Mouse (Mus musculus) hindbrain, embryonic 13.5 days (tissue): ENCODE measurements around the gene Ppp1r9a. TPM values are rescaled to one million over a fixed set of nuclear protein-coding genes. Genes with fewer than 3 reads are reported as not detected.
A peak's percentile ranks its signal among the peaks of the same experiment; 100 is the strongest.

Source experiments
- ATAC-seq: fragments of 200-750 bp; cut with Nextera tagmentation; 2 replicates; pipeline ENCODE4 v1.8.0; 2017; ENCODE audit warnings: moderate TSS enrichment; ENCODE audit not compliant: low FRiP score
- H3K27ac ChIP-seq: fragments of 300-500 bp; sonication (generic); 2 replicates; pipeline ENCODE4 v1.5.1; 2015; ENCODE audit warnings: inconsistent platforms, mild to moderate bottlenecking, moderate library complexity
- H3K27me3 ChIP-seq: fragments of 300-500 bp; sonication (generic); 2 replicates; pipeline ENCODE4 v1.6.1; 2015; ENCODE audit warnings: mild to moderate bottlenecking, inconsistent platforms
- H3K36me3 ChIP-seq: fragments of 300-500 bp; sonication (generic); 2 replicates; pipeline ENCODE4 v1.6.1; 2015; ENCODE audit warnings: mild to moderate bottlenecking, inconsistent platforms
- H3K4me1 ChIP-seq: fragments of 300-500 bp; sonication (generic); replicated peaks from 2 replicates; pipeline ENCODE4 v1.6.1; 2015; ENCODE audit warnings: inconsistent platforms
- H3K4me2 ChIP-seq: fragments of 300-500 bp; sonication (generic); 2 replicates; pipeline ENCODE4 v1.6.1; 2015; ENCODE audit warnings: inconsistent platforms, mild to moderate bottlenecking, moderate library complexity
- H3K4me3 ChIP-seq: fragments of 300-500 bp; sonication (generic); 2 replicates; pipeline ENCODE4 v1.5.1; 2015; ENCODE audit warnings: mild to moderate bottlenecking, inconsistent platforms
- H3K9ac ChIP-seq: fragments of 300-500 bp; sonication (generic); 2 replicates; pipeline ENCODE4 v1.6.1; 2015; ENCODE audit warnings: mild to moderate bottlenecking, inconsistent platforms
- H3K9me3 ChIP-seq: fragments of 300-500 bp; sonication (generic); 2 replicates; pipeline ENCODE4 v1.6.1; 2016; ENCODE audit warnings: inconsistent platforms
- WGBS: fragments of 180-500 bp; shearing (Covaris S2); methylation state at CpG from one replicate; pipeline ENCODE4 v1.1.7; 2015; 5-methylcytosine and 5-hydroxymethylcytosine counted together
- polyA plus RNA-seq: library from polyadenylated mRNA; unstranded; fragments of >200 nt; fragmentation: Nextera tagmentation; extraction: Ambion mirVana; gene quantifications from 2 replicates; pipeline ENCODE4 v1.2.1, GENCODE M21; 2015

Ppp1r9a gene
- polyA plus RNA-seq, 1 experiment from 2014 or later: 42.0 TPM

DNA sequence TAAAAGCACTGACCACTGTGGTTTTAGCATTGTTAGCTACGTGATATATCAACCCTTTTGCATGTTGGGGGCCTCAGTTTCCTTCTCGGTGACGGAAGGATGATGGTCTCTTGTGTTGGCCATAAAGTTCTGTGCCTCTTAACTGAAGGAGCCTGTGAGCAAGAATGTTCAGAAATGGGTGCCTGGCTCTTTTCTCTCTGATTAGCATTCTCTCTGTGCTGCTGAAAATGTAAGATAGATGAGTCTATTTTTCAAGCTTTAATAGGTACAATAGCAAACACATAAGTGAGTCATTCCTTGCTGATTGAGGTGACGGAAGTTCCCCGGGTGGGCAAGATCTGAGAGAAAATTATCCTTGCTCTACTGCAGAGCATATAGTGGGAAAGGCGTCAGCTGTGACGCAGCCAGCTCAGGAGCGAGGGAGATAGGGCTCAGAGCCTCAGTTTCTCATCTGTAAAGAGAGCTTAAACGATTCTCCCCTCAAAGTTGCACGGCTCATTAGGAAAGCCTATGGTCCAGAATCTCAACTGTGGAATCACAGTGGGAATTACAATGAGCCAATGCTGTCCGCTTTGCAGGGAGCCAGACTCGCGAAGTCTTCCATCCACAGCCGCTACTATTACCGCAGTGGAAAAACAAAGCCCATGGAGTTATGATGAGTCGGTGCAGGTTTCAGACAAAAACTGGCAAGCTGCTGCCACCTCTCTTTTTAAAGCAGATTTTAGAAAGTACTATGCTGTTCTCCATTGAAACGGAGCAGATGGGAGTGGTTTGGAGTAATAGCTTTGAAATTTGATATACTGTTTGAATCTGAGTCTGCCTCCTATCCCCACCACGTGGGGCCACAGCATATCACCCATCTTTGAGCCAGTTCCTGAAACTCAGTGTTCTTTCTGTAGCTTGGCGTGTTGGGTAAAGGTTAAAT is 275.5 kb downstream of the Ppp1r9a start:
- no peaks in the 10 kb centered on the region for H3K27me3 ChIP-seq
- H3K9ac ChIP-seq: peak overlapping the region; percentile 6; the same call in 1 of the 2 replicates
- H3K9me3 ChIP-seq: no peaks in the 10 kb centered on the region
- H3K4me1 ChIP-seq: peaks cover 9% of the 10 kb centered on the region
- peak overlapping the region; percentile 24 for H3K4me3 ChIP-seq
- ATAC-seq: peak; percentile 86
- peak overlapping the region; percentile 52 for H3K4me2 ChIP-seq
- H3K36me3 ChIP-seq: no peaks in the 10 kb centered on the region
- 31% methylated on average over 19 of the region's 19 CpGs for WGBS
- H3K27ac ChIP-seq: peak overlapping the region; percentile 64

DNA sequence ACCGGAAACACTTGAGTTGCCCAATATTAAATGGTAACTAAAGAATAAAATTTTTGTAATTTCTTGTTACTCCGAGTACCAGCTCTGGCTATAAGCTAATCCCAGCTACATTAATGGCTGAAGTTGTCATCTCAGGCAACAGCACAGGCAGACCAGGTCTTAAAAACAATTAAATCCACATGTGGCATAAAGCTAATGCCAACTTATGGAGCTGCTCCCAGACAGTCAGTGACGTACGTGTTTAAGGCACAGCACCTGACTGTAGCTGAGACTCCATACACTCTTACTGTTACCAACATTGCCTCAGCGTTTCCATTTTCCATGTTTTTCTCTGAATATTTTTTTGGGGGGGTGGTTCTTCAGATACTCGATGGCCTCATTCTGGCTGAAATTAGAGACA is 276.5 kb downstream of the Ppp1r9a start:
- Histone ChIP-seq H3K27ac (no peak overlapping the region), H3K4me1 (peaks cover 9% of the 10 kb centered on the region), H3K4me3 (no peak overlapping the region), H3K9ac (no peak overlapping the region), H3K9me3 (no peaks in the 10 kb centered on the region), H3K27me3 (no peaks in the 10 kb centered on the region), H3K36me3 (no peaks in the 10 kb centered on the region), H3K4me2 (no peak overlapping the region)
- no peak for ATAC-seq
- 89% methylated on average over 6 of the region's 6 CpGs for WGBS

DNA sequence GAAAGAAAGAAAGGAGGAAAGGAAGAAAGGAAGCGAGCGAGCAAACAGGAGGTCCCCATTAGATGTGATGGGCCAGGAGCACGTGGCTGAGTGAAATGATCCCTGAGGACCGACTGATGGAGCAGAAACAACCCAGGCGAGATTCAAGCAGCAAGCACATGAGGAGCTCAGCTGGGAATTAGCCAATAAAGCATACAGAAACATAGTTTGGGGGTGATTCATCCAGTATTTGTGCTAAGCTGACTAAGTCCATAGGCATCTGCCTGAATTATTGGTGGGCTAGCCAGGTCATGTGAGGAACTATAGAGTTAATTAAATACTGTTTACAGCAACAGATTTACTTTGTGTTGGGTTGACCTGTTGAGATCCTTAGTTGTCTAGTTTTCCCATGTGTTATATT is 277.9 kb downstream of the Ppp1r9a start:
- Histone ChIP-seq H3K4me1 (peaks cover 9% of the 10 kb centered on the region), H3K4me2 (no peak overlapping the region), H3K27ac (no peak overlapping the region), H3K9me3 (no peaks in the 10 kb centered on the region), H3K9ac (no peak overlapping the region), H3K27me3 (no peaks in the 10 kb centered on the region), H3K4me3 (no peak overlapping the region), H3K36me3 (no peaks in the 10 kb centered on the region)
- WGBS: 85% methylated on average over 5 of the region's 5 CpGs
- ATAC-seq: no peak

DNA sequence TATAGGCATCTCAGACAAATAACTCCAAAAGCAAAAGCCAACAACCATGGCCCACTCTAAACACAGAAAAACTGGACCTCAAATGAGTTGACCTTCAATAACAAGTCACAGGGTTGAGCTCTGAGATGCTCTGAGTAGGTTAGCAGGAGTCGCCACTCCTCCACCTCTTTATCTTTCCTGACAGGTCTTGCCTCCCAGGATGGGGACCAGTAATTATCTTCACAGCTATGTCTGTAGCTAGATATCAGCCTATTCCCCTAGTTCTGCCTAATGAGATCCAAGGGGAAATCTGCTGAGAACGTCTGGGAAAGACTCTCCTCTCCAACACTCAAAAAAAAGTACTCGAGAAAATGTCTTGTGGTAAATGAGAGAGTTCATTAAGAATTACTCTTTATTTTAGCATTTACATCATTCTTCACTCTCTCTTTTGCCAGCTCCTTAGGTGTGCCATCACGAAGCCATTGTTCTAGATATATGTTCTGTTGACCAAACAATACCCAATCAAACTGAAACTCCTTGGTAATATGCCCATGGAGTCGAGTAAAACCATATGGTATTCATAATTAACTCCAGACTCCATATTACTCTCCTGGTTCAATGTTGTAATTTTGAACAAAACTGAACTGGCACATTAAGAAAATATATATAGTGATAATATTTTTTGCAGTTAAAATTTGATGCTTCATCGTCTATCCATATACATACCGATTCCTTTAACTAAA is 283.7 kb downstream of the Ppp1r9a start:
- Histone ChIP-seq H3K27me3 (no peaks in the 10 kb centered on the region), H3K36me3 (no peaks in the 10 kb centered on the region), H3K9ac (no peak overlapping the region), H3K4me2 (no peak overlapping the region), H3K27ac (no peak overlapping the region), H3K9me3 (no peaks in the 10 kb centered on the region), H3K4me3 (no peak overlapping the region), H3K4me1 (no peaks in the 10 kb centered on the region)
- ATAC-seq: no peak
- WGBS: 77% methylated on average over 7 of the region's 7 CpGs

DNA sequence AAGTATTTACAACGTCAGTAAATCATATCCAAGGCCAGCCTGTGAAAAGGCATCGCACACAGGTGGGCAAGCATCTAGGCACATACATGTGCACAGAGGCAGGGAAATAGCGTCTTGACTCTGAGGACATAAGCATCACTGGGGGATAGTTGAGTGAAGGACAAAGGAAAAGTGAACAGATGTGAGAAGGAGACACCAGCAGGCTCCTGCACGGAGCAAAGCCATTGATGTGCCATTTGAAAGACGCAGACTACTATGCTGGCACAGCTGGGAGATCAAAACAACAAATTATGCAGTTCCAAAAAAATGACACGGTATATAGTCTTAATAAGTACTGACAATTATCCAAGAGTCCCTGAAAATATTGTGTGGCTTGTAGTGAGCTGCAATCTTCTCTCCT is 284.9 kb downstream of the Ppp1r9a start:
- ATAC-seq: no peak

DNA sequence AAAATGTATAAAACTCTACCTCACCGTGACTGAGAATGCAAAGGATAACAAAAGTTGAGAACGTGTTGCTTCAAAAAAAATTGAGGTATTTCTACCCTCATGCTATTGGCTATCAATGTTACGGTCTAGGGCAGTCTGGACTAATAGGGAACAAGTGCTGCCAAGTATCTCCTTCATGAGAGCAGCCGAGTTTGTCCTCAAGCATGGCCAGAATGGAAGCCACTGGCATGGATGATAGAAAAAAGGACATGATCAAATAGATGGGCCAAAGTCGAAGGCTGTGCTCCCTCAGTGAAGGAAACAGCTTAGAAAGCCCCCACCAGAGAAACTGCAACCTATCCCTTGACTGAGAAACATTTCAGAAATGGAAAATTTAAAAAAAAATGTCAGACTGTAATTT is 285.3 kb downstream of the Ppp1r9a start:
- no peaks in the 10 kb centered on the region for H3K36me3 ChIP-seq
- H3K9me3 ChIP-seq: no peaks in the 10 kb centered on the region
- H3K27me3 ChIP-seq: no peaks in the 10 kb centered on the region
- no peak overlapping the region for H3K27ac ChIP-seq
- no peaks in the 10 kb centered on the region for H3K4me1 ChIP-seq
- H3K4me2 ChIP-seq: no peak overlapping the region
- H3K9ac ChIP-seq: no peak overlapping the region
- no peak overlapping the region for H3K4me3 ChIP-seq
- ATAC-seq: no peak
- 85% methylated on average over 5 of the region's 5 CpGs for WGBS

More for the DNA sequence above, 284.9 kb downstream of the Ppp1r9a start:
- no peaks in the 10 kb centered on the region for H3K4me1 ChIP-seq
- no peak overlapping the region for H3K4me2 ChIP-seq
- no peaks in the 10 kb centered on the region for H3K27me3 ChIP-seq
- no peaks in the 10 kb centered on the region for H3K9me3 ChIP-seq
- no peaks in the 10 kb centered on the region for H3K36me3 ChIP-seq
- WGBS: 75% methylated on average over 6 of the region's 6 CpGs
- H3K27ac ChIP-seq: no peak overlapping the region
- no peak overlapping the region for H3K4me3 ChIP-seq
- H3K9ac ChIP-seq: no peak overlapping the region

DNA sequence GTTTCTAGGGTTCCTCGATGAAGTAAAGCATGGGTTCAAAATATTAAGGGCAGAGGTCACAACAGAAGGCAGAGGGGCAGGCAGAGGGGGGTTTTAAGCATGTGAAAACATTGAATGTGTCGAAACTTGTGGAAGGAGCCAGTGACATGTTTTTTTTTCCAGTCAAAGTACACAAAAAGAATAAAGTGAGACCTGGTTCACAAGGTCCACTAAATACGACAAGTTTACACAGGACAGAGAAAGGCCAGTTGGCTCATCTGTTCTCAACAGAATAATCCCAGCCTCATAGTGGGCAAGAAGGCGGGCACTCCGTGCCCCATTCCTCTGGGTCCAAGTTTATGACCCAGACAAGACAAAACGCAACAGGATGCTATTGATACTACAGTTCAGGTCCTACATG is 286.2 kb downstream of the Ppp1r9a start:
- Histone ChIP-seq H3K9me3 (no peaks in the 10 kb centered on the region), H3K4me1 (no peaks in the 10 kb centered on the region), H3K4me2 (no peak overlapping the region), H3K9ac (no peak overlapping the region), H3K27ac (no peak overlapping the region), H3K4me3 (no peak overlapping the region), H3K36me3 (no peaks in the 10 kb centered on the region), H3K27me3 (no peaks in the 10 kb centered on the region)
- 72% methylated on average over 6 of the region's 6 CpGs for WGBS
- no peak for ATAC-seq

DNA sequence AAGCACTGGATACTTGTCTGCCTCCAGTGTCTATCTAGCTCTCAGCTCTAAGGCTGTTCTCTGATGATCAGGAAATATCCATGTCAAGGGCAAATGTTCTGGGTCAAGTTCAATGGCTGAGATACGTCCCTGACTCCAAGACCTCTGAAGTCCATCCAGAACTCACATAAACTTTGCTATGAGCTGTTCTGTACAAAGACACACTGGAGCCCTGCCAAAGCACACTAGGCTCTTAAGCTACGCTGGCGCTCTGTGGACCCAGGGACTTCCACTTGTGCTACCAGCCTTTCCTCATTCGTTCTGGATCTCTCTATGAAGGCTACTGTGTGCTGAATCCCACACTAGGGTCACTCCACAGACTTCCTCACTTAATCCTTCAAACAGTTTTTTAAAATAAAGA is 286.8 kb downstream of the Ppp1r9a start:
- H3K27me3 ChIP-seq: no peaks in the 10 kb centered on the region
- H3K4me3 ChIP-seq: no peak overlapping the region
- 78% methylated on average over 4 of the region's 4 CpGs for WGBS

DNA sequence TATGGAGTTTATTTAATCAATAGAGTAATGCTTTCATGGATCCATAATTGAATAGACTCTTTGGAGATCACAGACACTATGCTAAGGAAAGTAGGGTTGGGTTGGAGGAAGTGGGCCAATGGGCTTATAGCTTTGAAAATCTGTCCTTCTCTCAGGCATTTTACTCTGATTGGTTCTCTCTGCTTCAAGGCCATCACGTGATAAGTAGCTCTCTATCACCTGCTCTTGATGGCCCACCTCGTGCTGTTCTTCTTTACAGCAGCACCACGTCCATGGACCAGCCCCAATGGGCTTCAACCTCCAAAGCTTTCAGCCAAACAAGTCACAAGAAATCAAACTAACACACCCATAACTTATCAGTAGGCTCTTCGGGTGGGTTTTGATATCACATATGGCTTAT is 288.0 kb downstream of the Ppp1r9a start:
- Histone ChIP-seq H3K9me3 (no peaks in the 10 kb centered on the region), H3K27ac (no peak overlapping the region), H3K4me1 (no peaks in the 10 kb centered on the region), H3K27me3 (no peaks in the 10 kb centered on the region), H3K4me3 (no peak overlapping the region), H3K9ac (no peak overlapping the region), H3K36me3 (no peaks in the 10 kb centered on the region), H3K4me2 (no peak overlapping the region)
- ATAC-seq: no peak
- 89% methylated on average over 4 of the region's 4 CpGs for WGBS

More for the DNA sequence above, 286.8 kb downstream of the Ppp1r9a start:
- ATAC-seq: no peak
- no peaks in the 10 kb centered on the region for H3K4me1 ChIP-seq
- no peaks in the 10 kb centered on the region for H3K9me3 ChIP-seq
- no peak overlapping the region for H3K27ac ChIP-seq
- H3K4me2 ChIP-seq: no peak overlapping the region
- no peaks in the 10 kb centered on the region for H3K36me3 ChIP-seq
- no peak overlapping the region for H3K9ac ChIP-seq

DNA sequence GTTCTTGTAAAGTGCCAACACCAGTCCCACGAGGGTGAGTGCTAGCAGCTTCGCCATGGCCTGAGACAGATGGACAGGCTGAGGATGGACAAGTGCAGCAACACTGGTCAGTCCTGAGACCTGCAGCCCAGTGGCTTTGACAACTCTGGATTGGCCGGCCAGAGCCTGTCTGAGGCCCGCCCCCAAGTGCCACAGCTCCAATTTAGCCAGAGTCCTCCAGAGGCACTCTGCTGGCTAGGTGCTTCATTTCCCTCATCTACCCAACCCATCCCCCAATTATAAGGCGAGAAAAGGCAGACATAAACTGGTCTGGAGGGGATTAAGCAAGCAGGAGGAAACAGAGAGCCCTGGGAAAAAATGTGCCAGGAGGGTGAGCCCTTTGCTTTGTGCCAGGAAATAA is 291.0 kb downstream of the Ppp1r9a start, which contains the start of gene Pon1:
TSS of gene Pon1 (minus strand) at position 254 of the 400 bp plus-strand sequence.
- no peaks in the 10 kb centered on the region for H3K9me3 ChIP-seq
- no peak within 1 kb of the TSS for H3K4me3 ChIP-seq
- WGBS: 53% methylated on average over 5 of the region's 5 CpGs
- no peak within 1 kb of the TSS for H3K4me2 ChIP-seq
- no peak within 1 kb of the TSS for H3K27ac ChIP-seq
- no peak within 1 kb of the TSS for H3K9ac ChIP-seq
- ATAC-seq: no peak
- no peaks in the 10 kb centered on the region for H3K36me3 ChIP-seq
- no peaks in the 10 kb centered on the region for H3K27me3 ChIP-seq
- H3K4me1 ChIP-seq: no peaks in the 10 kb centered on the region

DNA sequence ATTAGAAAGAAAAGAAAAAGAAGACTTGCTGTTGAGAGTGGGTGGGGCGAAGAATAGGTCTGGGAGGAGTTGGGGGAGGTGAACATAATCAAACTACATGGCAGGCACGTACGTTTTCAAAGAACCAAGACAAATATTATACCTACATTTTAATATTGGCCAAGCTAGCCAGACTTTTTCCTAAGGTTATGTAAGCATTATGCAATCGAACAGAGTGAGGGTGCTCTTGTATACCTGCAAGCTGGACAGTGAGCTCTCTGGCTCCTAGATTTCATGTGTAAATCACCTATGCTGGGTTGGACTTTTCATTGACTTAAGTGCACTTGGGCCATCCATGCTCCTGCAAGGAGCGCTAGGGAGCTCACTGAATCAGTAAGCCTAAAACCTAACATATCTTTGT is 295.9 kb downstream of the Ppp1r9a start:
- no peaks in the 10 kb centered on the region for H3K9me3 ChIP-seq
- H3K9ac ChIP-seq: no peak overlapping the region
- H3K4me3 ChIP-seq: no peak overlapping the region
- no peaks in the 10 kb centered on the region for H3K4me1 ChIP-seq
- H3K27ac ChIP-seq: no peak overlapping the region
- 95% methylated on average over 5 of the region's 5 CpGs for WGBS
- no peak overlapping the region for H3K4me2 ChIP-seq
- ATAC-seq: no peak
- no peaks in the 10 kb centered on the region for H3K27me3 ChIP-seq
- H3K36me3 ChIP-seq: no peaks in the 10 kb centered on the region

DNA sequence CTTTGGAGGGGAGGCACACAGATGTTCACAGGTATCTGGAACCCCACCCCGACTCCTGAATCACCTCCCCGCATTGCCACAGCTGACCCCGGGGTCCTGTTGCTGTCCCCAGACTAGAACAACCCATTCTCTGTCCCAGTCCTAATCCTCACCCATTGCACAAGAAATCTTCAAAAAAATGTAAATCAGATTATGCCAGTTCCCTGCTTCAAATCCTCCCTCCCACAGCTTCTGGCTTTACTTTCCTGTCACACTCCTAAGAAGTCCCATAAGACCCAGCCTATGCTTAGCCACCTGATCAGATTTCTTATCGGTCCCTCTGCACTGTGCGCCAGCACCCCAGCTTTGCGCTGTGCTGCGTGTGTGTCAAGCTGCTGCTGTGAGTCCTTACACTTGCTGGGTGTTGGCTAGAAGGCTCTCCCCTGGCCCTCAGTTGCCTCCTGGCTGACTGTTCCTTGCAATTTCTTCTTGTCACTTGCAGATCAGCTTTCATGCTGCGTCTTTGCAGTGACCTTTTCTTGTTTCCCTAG is 296.7 kb downstream of the Ppp1r9a start:
- no peaks in the 10 kb centered on the region for H3K27me3 ChIP-seq
- no peak overlapping the region for H3K9ac ChIP-seq
- WGBS: 88% methylated on average over 8 of the region's 8 CpGs
- no peak overlapping the region for H3K4me3 ChIP-seq
- ATAC-seq: no peak
- H3K27ac ChIP-seq: no peak overlapping the region
- no peaks in the 10 kb centered on the region for H3K36me3 ChIP-seq
- H3K4me2 ChIP-seq: no peak overlapping the region
- H3K9me3 ChIP-seq: no peaks in the 10 kb centered on the region
- no peaks in the 10 kb centered on the region for H3K4me1 ChIP-seq
